Mouse (Mus musculus) ovary, postnatal 36 days (tissue): ENCODE measurements around the gene Pnp2.

Source experiments
- DNase-seq: peaks from one replicate; pipeline ENCODE4 v3.0.0; 2022; ENCODE audit warnings: low spot score, mixed read lengths

The Pnp2 gene

DNA sequence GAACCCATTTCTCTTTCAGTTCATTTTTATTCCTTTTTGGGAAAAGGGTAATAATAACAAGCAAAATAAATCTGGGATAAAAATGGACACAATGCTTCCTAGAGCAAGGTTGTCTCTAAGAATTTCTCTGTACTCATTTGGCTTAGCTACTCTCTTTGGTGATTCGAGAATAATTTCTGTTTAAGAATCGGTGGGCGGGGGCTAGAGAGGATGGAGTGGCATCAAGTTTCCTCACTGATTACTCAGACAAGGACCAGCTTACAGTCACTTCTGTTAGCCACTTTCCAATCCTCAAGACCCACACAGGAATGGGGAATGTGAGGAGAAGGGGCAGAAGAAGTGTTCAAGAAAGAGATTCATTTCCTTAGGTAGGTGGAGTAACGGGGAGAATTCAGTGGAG, 53.0 kb downstream of the Pnp2 start:
- DNase-seq, result no peak

DNA sequence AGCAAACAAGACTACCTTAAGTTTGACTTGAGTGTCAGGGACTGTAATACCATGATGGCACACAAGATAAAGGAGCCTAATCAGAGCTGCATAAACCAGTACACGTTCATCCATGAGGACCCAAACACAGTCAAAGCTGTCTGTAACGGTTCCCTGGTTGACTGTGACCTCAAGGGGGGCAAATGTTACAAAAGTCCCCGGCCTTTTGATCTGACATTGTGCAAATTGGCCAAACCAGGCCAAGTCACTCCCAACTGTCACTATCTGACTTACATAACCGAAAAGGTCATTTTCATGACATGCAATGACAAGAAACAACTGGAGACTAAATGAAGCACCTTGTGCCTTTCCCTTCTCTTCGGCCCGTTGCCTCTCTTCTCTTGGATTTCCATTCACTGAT, 53.8 kb downstream of the Pnp2 start:
- no peak for DNase-seq
